Comparison of ENCODE assay signal across 27 mouse cellular contexts in genomic region chr11:80169629-80170028, GRCm38 (mm10). TPM values are rescaled to one million over a fixed set of nuclear protein-coding genes. Genes with fewer than 3 reads are reported as not detected.
A peak's percentile ranks its signal among the peaks of the same experiment; 100 is the strongest.
DNase-seq lines count a peak whose midpoint lies in the region; ATAC-seq and TF ChIP-seq lines count a peak whose summit lies in the region.
"Had no signal": no experiment of that assay in that cellular context is flagged by ENCODE, and none has a peak within 500 bp of the region (broad histone marks: within the 10 kb centered on the region; RNA-seq: fewer than 3 reads in every experiment).

No protein-coding gene starts in this region.

- no peak for TF ChIP-seq POLR2A in liver, adult 2 months (IDR thresholded peaks at IDR 0.05; ENCODE audit: extremely low read depth, insufficient read depth, low read length)
- no peak for TF ChIP-seq POLR2A in bone marrow, adult 2 months (IDR thresholded peaks at IDR 0.05; ENCODE audit: borderline replicate concordance, control insufficient read depth, low read depth, low read length)

- no peak for DNase-seq in liver, adult 2 months (ENCODE audit: extremely low read depth, low read depth, low spot score)
- DNase-seq in liver, embryonic 11.5 days (ENCODE audit: low spot score) = no peak
- DNase-seq: adrenal gland, postnatal 10 days; B cell, adult 2 months; cerebellum, adult 2 months; cerebellum, postnatal 25 days; heart, postnatal 4 days; kidney, adult 9 months; kidney, postnatal 10 days; liver, embryonic 13.5 days; lung, adult 18-20 months; lung, postnatal 4 days; right cerebral cortex, adult 18-20 months; thymus, postnatal 25 days had no signal

- H3K4me1 ChIP-seq in liver, adult 2 months (ENCODE audit: control insufficient read depth, insufficient read depth, low read length) = peaks cover 42% of the 10 kb centered on the region
- H3K4me1 ChIP-seq in liver, embryonic 11.5 days (replicated peaks; ENCODE audit: control insufficient read depth, insufficient read depth, low read length) = no peaks in the 10 kb centered on the region; the same call in 1 of the 2 replicates
- H3K4me1 ChIP-seq in bone marrow, adult 2 months (ENCODE audit: control insufficient read depth, insufficient read depth, low read length) = peaks cover 5% of the 10 kb centered on the region
- H3K4me1 ChIP-seq: forebrain, embryonic 15.5 days; limb, embryonic 13.5 days; midbrain, embryonic 10.5 days; midbrain, embryonic 15.5 days; neural tube, embryonic 12.5 days had no signal

- no peak for TF ChIP-seq CTCF in liver, adult 2 months (IDR thresholded peaks at IDR 0.05; ENCODE audit: low read depth, low read length)
- TF ChIP-seq CTCF in bone marrow, adult 2 months (IDR thresholded peaks at IDR 0.05; ENCODE audit: control insufficient read depth, insufficient read depth, low read length) = no peak

- H3K36me3 ChIP-seq in liver, adult 2 months (ENCODE audit: control insufficient read depth, insufficient read depth, low read length) = peaks cover 38% of the 10 kb centered on the region
- H3K36me3 ChIP-seq in liver, embryonic 11.5 days (ENCODE audit: control insufficient read depth, insufficient read depth, low read length) = no peaks in the 10 kb centered on the region
- H3K36me3 ChIP-seq: forebrain, embryonic 15.5 days; limb, embryonic 13.5 days; midbrain, embryonic 10.5 days; midbrain, embryonic 15.5 days; neural tube, embryonic 12.5 days had no signal

- H3K27me3 ChIP-seq in liver, adult 2 months (ENCODE audit: control insufficient read depth, insufficient read depth, low read length) = no peaks in the 10 kb centered on the region
- H3K27me3 ChIP-seq in liver, embryonic 11.5 days (replicated peaks; ENCODE audit: control insufficient read depth, insufficient read depth, low read length) = no peaks in the 10 kb centered on the region
- H3K27me3 ChIP-seq: forebrain, embryonic 15.5 days; limb, embryonic 13.5 days; liver, embryonic 13.5 days; midbrain, embryonic 15.5 days; neural tube, embryonic 12.5 days had no signal

- H3K9me3 ChIP-seq in liver, embryonic 11.5 days (ENCODE audit: control insufficient read depth, low read length) = no peaks in the 10 kb centered on the region
- H3K9me3 ChIP-seq: forebrain, embryonic 15.5 days; limb, embryonic 13.5 days; liver, embryonic 13.5 days; midbrain, embryonic 10.5 days; midbrain, embryonic 15.5 days; neural tube, embryonic 12.5 days had no signal

- ATAC-seq in liver, embryonic 11.5 days (replicated peaks; ENCODE audit: low FRiP score) = no peak
- ATAC-seq in common myeloid progenitor, adult 5-6 weeks (replicated peaks; ENCODE audit: low read depth, poor library complexity, severe bottlenecking) = 0 out of 2 replicates have a peak, but pooled peaks have one; percentile 29
- peak; percentile 51; the same call in 1 of the 2 replicates for ATAC-seq in monocyte, adult 5-6 weeks (replicated peaks; ENCODE audit: insufficient number of reproducible peaks, low FRiP score, low TSS enrichment, poor library complexity, severe bottlenecking)
- ATAC-seq in erythroblast, adult 5-6 weeks (replicated peaks; ENCODE audit: low FRiP score, poor library complexity, severe bottlenecking) = no peak
- no peak for ATAC-seq in activated CD4-positive, CD25-positive, alpha-beta regulatory T cell, adult 4 months
- ATAC-seq: forebrain, embryonic 15.5 days; midbrain, embryonic 15.5 days had no signal

- no peak overlapping the region for H3K4me2 ChIP-seq in liver, embryonic 11.5 days
- H3K4me2 ChIP-seq: forebrain, embryonic 15.5 days; heart, embryonic 11.5 days; hindbrain, embryonic 14.5 days; limb, embryonic 13.5 days; liver, embryonic 13.5 days; midbrain, embryonic 15.5 days; neural tube, embryonic 12.5 days had no signal

- peak overlapping the region; percentile 92 for H3K27ac ChIP-seq in liver, adult 2 months (replicated peaks; ENCODE audit: insufficient read depth, low read depth, low read length)
- H3K27ac ChIP-seq in liver, embryonic 11.5 days (ENCODE audit: low read depth, low read length) = no peak overlapping the region
- peak overlapping the region; percentile 16; the same call in 1 of the 2 replicates for H3K27ac ChIP-seq in bone marrow, adult 2 months (ENCODE audit: control insufficient read depth, insufficient read depth, low read depth, low read length, poor library complexity)
- H3K27ac ChIP-seq: forebrain, embryonic 15.5 days; hindbrain, embryonic 14.5 days; left cerebral cortex, adult 2 months; limb, embryonic 13.5 days; liver, embryonic 13.5 days; midbrain, embryonic 10.5 days; midbrain, embryonic 15.5 days; neural tube, embryonic 12.5 days had no signal

- H3K9ac ChIP-seq in liver, adult 2 months (ENCODE audit: low read depth, low read length) = no peak overlapping the region
- no peak overlapping the region for H3K9ac ChIP-seq in liver, embryonic 11.5 days (ENCODE audit: low read depth, low read length)
- H3K9ac ChIP-seq: forebrain, embryonic 15.5 days; hindbrain, embryonic 14.5 days; limb, embryonic 13.5 days; liver, embryonic 13.5 days; midbrain, embryonic 15.5 days; neural tube, embryonic 12.5 days had no signal

- WGBS in liver, adult 2 months = 79% methylated on average over 3 of the region's 3 CpGs
- 64% methylated on average over 3 of the region's 3 CpGs for WGBS in liver, embryonic 11.5 days
- WGBS in bone marrow, adult 2 months = 54% methylated on average over 3 of the region's 3 CpGs

- H3K79me2 ChIP-seq in liver, adult 2 months (ENCODE audit: control insufficient read depth, insufficient read depth, low read length) = no peaks in the 10 kb centered on the region

- no peak overlapping the region for H3K4me3 ChIP-seq in liver, adult 2 months (ENCODE audit: insufficient read depth, low read depth, low read length)
- no peak overlapping the region for H3K4me3 ChIP-seq in liver, embryonic 11.5 days (ENCODE audit: low read depth, low read length)
- no peak overlapping the region for H3K4me3 ChIP-seq in bone marrow, adult 2 months (replicated peaks; ENCODE audit: control insufficient read depth, low read depth, low read length)
- H3K4me3 ChIP-seq: forebrain, embryonic 15.5 days; left cerebral cortex, adult 2 months; limb, embryonic 13.5 days; liver, embryonic 13.5 days; midbrain, embryonic 10.5 days; midbrain, embryonic 15.5 days; neural tube, embryonic 12.5 days had no signal

RNA-seq across cellular contexts. Expression of gene Rnf135, which starts 14.0 kb away (rescaled TPM):
- 6.1 and 6.6 TPM in 2 replicates for total RNA-seq in liver, adult 2 months (2014; rRNA removed)
- polyA plus RNA-seq in liver, adult 2 months (2012; rRNA removed) = 9.4 and 11.0 TPM in 2 replicates
- polyA plus RNA-seq in liver, embryonic 11.5 days (2014; fragmentation: Nextera tagmentation; extraction: Ambion mirVana) = 5.7 and 5.9 TPM in 2 replicates
- polyA plus RNA-seq in bone marrow, adult 2 months (2011; ENCODE audit: insufficient read depth, insufficient read length, low replicate concordance, missing spikeins) = 2.3 and 6.0 TPM in 2 replicates
- total RNA-seq in common myeloid progenitor, adult 5-6 weeks (2017) = 5.6 and 8.1 TPM in 2 replicates
- 5.0 to 10.4 TPM (median 6.2 TPM) in 3 replicates for total RNA-seq in monocyte, adult 5-6 weeks (2017)
- total RNA-seq in erythroblast, adult 5-6 weeks (2015; ENCODE audit: low replicate concordance) = not detected in 2 replicates
- total RNA-seq in erythroblast, adult 5-6 weeks (2017; ENCODE audit: low replicate concordance) = 0.42 and 0.60 TPM in 2 replicates
- 1 to 10 TPM; 8.1 to 9.5 TPM for polyA plus RNA-seq in activated CD4-positive, CD25-positive, alpha-beta regulatory T cell, adult 4 months (2017; shearing (Covaris generic))

RNA-seq across cellular contexts. Expression of gene Adap2, which starts 15.7 kb away (rescaled TPM):
- 32.1 and 33.4 TPM in 2 replicates for total RNA-seq in liver, adult 2 months (2014; rRNA removed)
- polyA plus RNA-seq in liver, adult 2 months (2012; rRNA removed) = 23.6 and 27.3 TPM in 2 replicates
- polyA plus RNA-seq in liver, embryonic 11.5 days (2014; fragmentation: Nextera tagmentation; extraction: Ambion mirVana) = 2.6 and 2.7 TPM in 2 replicates
- polyA plus RNA-seq in bone marrow, adult 2 months (2011; ENCODE audit: insufficient read depth, insufficient read length, low replicate concordance, missing spikeins) = 2.5 and 4.8 TPM in 2 replicates
- not detected in 2 replicates for total RNA-seq in common myeloid progenitor, adult 5-6 weeks (2017)
- 6.7 to 11.8 TPM (median 8.7 TPM) in 3 replicates for total RNA-seq in monocyte, adult 5-6 weeks (2017)
- 1.7 and 5.0 TPM in 2 replicates for total RNA-seq in erythroblast, adult 5-6 weeks (2015; ENCODE audit: low replicate concordance)
- total RNA-seq in erythroblast, adult 5-6 weeks (2017; ENCODE audit: low replicate concordance) = 1.0 and 2.5 TPM in 2 replicates
- under 1 TPM in 1 of 2 experiments, not detected in 1; 0.54 TPM for polyA plus RNA-seq in activated CD4-positive, CD25-positive, alpha-beta regulatory T cell, adult 4 months (2017; shearing (Covaris generic))

RNA-seq across cellular contexts. Expression of gene Tefm, which starts 27.7 kb away (rescaled TPM):
- total RNA-seq in liver, adult 2 months (2014; rRNA removed) = 20.5 and 21.6 TPM in 2 replicates
- 5.0 and 5.3 TPM in 2 replicates for polyA plus RNA-seq in liver, adult 2 months (2012; rRNA removed)
- polyA plus RNA-seq in liver, embryonic 11.5 days (2014; fragmentation: Nextera tagmentation; extraction: Ambion mirVana) = 31.9 and 35.2 TPM in 2 replicates
- 2.0 and 5.3 TPM in 2 replicates for polyA plus RNA-seq in bone marrow, adult 2 months (2011; ENCODE audit: insufficient read depth, insufficient read length, low replicate concordance, missing spikeins)
- 9.3 and 11.6 TPM in 2 replicates for total RNA-seq in common myeloid progenitor, adult 5-6 weeks (2017)
- 2.9 to 11.4 TPM (median 5.8 TPM) in 3 replicates for total RNA-seq in monocyte, adult 5-6 weeks (2017)
- total RNA-seq in erythroblast, adult 5-6 weeks (2015; ENCODE audit: low replicate concordance) = 4.0 and 6.3 TPM in 2 replicates
- 0.77 and 1.3 TPM in 2 replicates for total RNA-seq in erythroblast, adult 5-6 weeks (2017; ENCODE audit: low replicate concordance)
- polyA plus RNA-seq in activated CD4-positive, CD25-positive, alpha-beta regulatory T cell, adult 4 months (2017; shearing (Covaris generic)) = 10 to 100 TPM; 25.7 to 28.8 TPM

RNA-seq across cellular contexts. Expression of gene Rhot1, which starts 39.2 kb away (rescaled TPM):
- 32.1 and 37.1 TPM in 2 replicates for total RNA-seq in liver, adult 2 months (2014; rRNA removed)
- 8.4 and 8.9 TPM in 2 replicates for polyA plus RNA-seq in liver, adult 2 months (2012; rRNA removed)
- 49.4 and 54.7 TPM in 2 replicates for polyA plus RNA-seq in liver, embryonic 11.5 days (2014; fragmentation: Nextera tagmentation; extraction: Ambion mirVana)
- polyA plus RNA-seq in bone marrow, adult 2 months (2011; ENCODE audit: insufficient read depth, insufficient read length, low replicate concordance, missing spikeins) = 10.1 and 15.5 TPM in 2 replicates
- total RNA-seq in common myeloid progenitor, adult 5-6 weeks (2017) = 57.0 and 82.5 TPM in 2 replicates
- 48.4 to 57.1 TPM (median 56.2 TPM) in 3 replicates for total RNA-seq in monocyte, adult 5-6 weeks (2017)
- total RNA-seq in erythroblast, adult 5-6 weeks (2015; ENCODE audit: low replicate concordance) = 10.2 and 11.9 TPM in 2 replicates
- total RNA-seq in erythroblast, adult 5-6 weeks (2017; ENCODE audit: low replicate concordance) = 9.8 and 10.3 TPM in 2 replicates
- polyA plus RNA-seq in activated CD4-positive, CD25-positive, alpha-beta regulatory T cell, adult 4 months (2017; shearing (Covaris generic)) = 10 to 100 TPM; 23.8 to 29.7 TPM

Comparison
In these comparisons a context has a peak if more than half of its experiments do, and no peak if none do; other contexts are left out.
1. ATAC-seq: peak in common myeloid progenitor, adult 5-6 weeks (single experiment) and monocyte, adult 5-6 weeks (single experiment); none in liver, embryonic 11.5 days (single experiment), erythroblast, adult 5-6 weeks (single experiment) and activated CD4-positive, CD25-positive, alpha-beta regulatory T cell, adult 4 months (single experiment).